Mouse (Mus musculus): ENCODE results near the gene Gm21256. TPM values are rescaled to one million over a fixed set of nuclear protein-coding genes. Genes with fewer than 3 reads are reported as not detected.
"Not testable (repeated sequence)": the region's sequence is repeated elsewhere in the genome, so short reads cannot be mapped to it uniquely, and the experiment has no call there.

The Gm21256 gene
- not detected in 2 replicates for polyA plus RNA-seq (2016; fragmentation: Nextera tagmentation; extraction: Ambion mirVana)

- not testable (repeated sequence) for H3K4me2 ChIP-seq, H3K4me1 ChIP-seq
Measured at GRCm38 (mm10) chrY:47450660-47451059, at the start of gene Gm21256. Gene Gm21256 (plus strand): TSS chrY:47450960.

More at GRCm38 (mm10) chrY:47450660-47451059, at the start of gene Gm21256:
- WGBS (ENCODE audit: insufficient replicate concordance): no CpG with 5 or more reads among the region's 7 CpGs
- not testable (repeated sequence) for H3K36me3 ChIP-seq; ATAC-seq; H3K27ac ChIP-seq; H3K9me3 ChIP-seq (replicated peaks); H3K27me3 ChIP-seq (replicated peaks); H3K4me3 ChIP-seq; H3K9ac ChIP-seq

Other genes with a start within 250 kb of the Gm21256 start
- not detected in 2 replicates for gene Gm21170, start 240.1 kb downstream of the Gm21256 start, polyA plus RNA-seq (2016; fragmentation: Nextera tagmentation; extraction: Ambion mirVana)